Mouse (Mus musculus) CD4-positive naive resting alpha-beta T cell, adult 76 days (primary cell): Measurements from ENCODE around the gene Tnik. TPM values are rescaled to one million over a fixed set of nuclear protein-coding genes. Genes with fewer than 3 reads are reported as not detected.

ENCODE experiments used
- total RNA-seq: library from RNA; stranded (reverse); gene quantifications from one replicate; pipeline ENCODE4 v1.2.4, GENCODE M21; 2023

The Tnik gene
- total RNA-seq = 206 TPM

GRCm38 (mm10) chr3:28263002-28263947, at the start of gene Tnik:
Gene Tnik, plus strand, starts transcription at chr3:28263214.

DNA sequence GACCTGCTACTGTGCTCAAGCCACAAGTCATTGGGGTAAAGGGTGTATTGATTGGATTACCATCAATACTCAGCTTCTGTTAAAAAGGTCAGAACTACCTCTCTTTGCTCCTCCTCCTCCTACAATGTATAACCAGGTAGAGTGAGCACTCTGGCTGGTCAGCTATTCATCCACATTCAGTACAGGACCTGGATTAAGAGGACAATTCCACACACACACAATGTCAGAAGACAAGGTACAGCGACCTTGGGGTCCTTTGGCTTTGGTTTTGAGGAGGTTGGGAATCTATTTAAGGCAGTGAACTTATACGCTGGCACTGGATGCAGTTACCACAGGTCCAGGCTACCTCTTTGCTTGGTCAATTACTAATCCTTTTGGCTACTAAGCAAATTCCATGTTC, 434.8 kb downstream of the Tnik start, which contains the start of gene Slc2a2:
Gene Slc2a2, plus strand, starts transcription at position 107 of the 400 bp plus-strand sequence.

